In genomic region chr1:153097017-153097675, GRCm38 (mm10) we compare ENCODE assay signal across 26 mouse cellular contexts.
DNase-seq lines count a peak whose midpoint lies in the region; ATAC-seq and TF ChIP-seq lines count a peak whose summit lies in the region.
"Had no signal": no experiment of that assay in that cellular context is flagged by ENCODE, and none has a peak within 500 bp of the region (broad histone marks: within the 10 kb centered on the region; RNA-seq: fewer than 3 reads in every experiment).

No protein-coding gene starts in this region.

- H3K4me1 ChIP-seq in intestine, postnatal 0 days (replicated peaks; ENCODE audit: control insufficient read depth, insufficient read depth, low read length) = no peaks in the 10 kb centered on the region
- H3K4me1 ChIP-seq in intestine, embryonic 16.5 days (ENCODE audit: control insufficient read depth, insufficient read depth, low read length) = peaks cover 8% of the 10 kb centered on the region
- H3K4me1 ChIP-seq in lung, embryonic 15.5 days = peaks cover 69% of the 10 kb centered on the region

- no peak for DNase-seq in lung, postnatal 36 days
- DNase-seq in ES-CJ7 (ENCODE audit: low read depth, low spot score) = peak; percentile 83
- peak; percentile 55 for DNase-seq in ZHBTc4 (ENCODE audit: low read depth, low spot score)
- DNase-seq in urinary bladder, postnatal 4 days (ENCODE audit: low spot score in 2 of 2) = no peak
- DNase-seq: adrenal gland, adult 8-10 months; cerebellum, adult 18-20 months; cerebellum, postnatal 25 days; gastrocnemius, adult 2 months; kidney, adult 18-20 months; thymus, adult 18-20 months; thymus, postnatal 36 days had no signal

- H3K27me3 ChIP-seq in intestine, postnatal 0 days (replicated peaks; ENCODE audit: control insufficient read depth, insufficient read depth, low read length) = no peaks in the 10 kb centered on the region
- H3K27me3 ChIP-seq in intestine, embryonic 16.5 days (replicated peaks; ENCODE audit: control insufficient read depth, insufficient read depth, low read length) = no peaks in the 10 kb centered on the region
- no peaks in the 10 kb centered on the region for H3K27me3 ChIP-seq in lung, embryonic 15.5 days
- H3K27me3 ChIP-seq: limb, embryonic 15.5 days had no signal

- no peak overlapping the region for H3K4me3 ChIP-seq in intestine, postnatal 0 days (ENCODE audit: low read depth, low read length)
- no peak overlapping the region for H3K4me3 ChIP-seq in intestine, embryonic 16.5 days (ENCODE audit: low read length)
- H3K4me3 ChIP-seq in lung, embryonic 15.5 days = no peak overlapping the region
- H3K4me3 ChIP-seq: embryonic facial prominence, embryonic 13.5 days; erythroblast, embryonic 14.5 days; forebrain, embryonic 13.5 days; gastrocnemius, adult 2 months; hindbrain, embryonic 10.5 days; left cerebral cortex, adult 2 months; limb, embryonic 15.5 days; liver, embryonic 15.5 days had no signal

- WGBS in intestine, postnatal 0 days = 92% methylated on average over 6 of the region's 6 CpGs
- WGBS in intestine, embryonic 16.5 days = 89% methylated on average over 6 of the region's 6 CpGs
- WGBS in lung, embryonic 15.5 days = 90% methylated on average over 6 of the region's 6 CpGs

- H3K27ac ChIP-seq in intestine, postnatal 0 days (ENCODE audit: low read depth, low read length) = no peak overlapping the region
- no peak overlapping the region for H3K27ac ChIP-seq in intestine, embryonic 16.5 days (ENCODE audit: low read length)
- H3K27ac ChIP-seq in lung, embryonic 15.5 days = peak overlapping the region; percentile 88
- H3K27ac ChIP-seq: embryonic facial prominence, embryonic 13.5 days; forebrain, embryonic 13.5 days; gastrocnemius, adult 2 months; hindbrain, postnatal 0 days; left cerebral cortex, adult 2 months; limb, embryonic 15.5 days; liver, embryonic 15.5 days; macrophage had no signal

- ATAC-seq in intestine, postnatal 0 days = no peak
- ATAC-seq in intestine, embryonic 16.5 days = no peak
- no peak for ATAC-seq in lung, embryonic 15.5 days (ENCODE audit: borderline replicate concordance, extremely low read depth, low FRiP score, low TSS enrichment)
- ATAC-seq in megakaryocyte-erythroid progenitor cell, adult 5-6 weeks (replicated peaks; ENCODE audit: low FRiP score, low TSS enrichment, poor library complexity, severe bottlenecking) = no peak
- ATAC-seq: forebrain, embryonic 13.5 days; hindbrain, postnatal 0 days had no signal

- peak; percentile 15; the same call in 1 of the 2 replicates for TF ChIP-seq CTCF in intestine, postnatal 0 days (IDR thresholded peaks at IDR 0.05; ENCODE audit: low read depth)

- H3K36me3 ChIP-seq in intestine, postnatal 0 days (ENCODE audit: control insufficient read depth, insufficient read depth) = no peaks in the 10 kb centered on the region
- H3K36me3 ChIP-seq in intestine, embryonic 16.5 days (ENCODE audit: control insufficient read depth, insufficient read depth, low read length) = no peaks in the 10 kb centered on the region
- H3K36me3 ChIP-seq in lung, embryonic 15.5 days = no peaks in the 10 kb centered on the region
- H3K36me3 ChIP-seq: embryonic facial prominence, embryonic 13.5 days; hindbrain, embryonic 10.5 days; limb, embryonic 15.5 days; liver, embryonic 15.5 days had no signal

- no peak overlapping the region for H3K4me2 ChIP-seq in intestine, postnatal 0 days (replicated peaks; ENCODE audit: low read depth)
- H3K4me2 ChIP-seq in intestine, embryonic 16.5 days (ENCODE audit: low read depth, low read length) = no peak overlapping the region
- H3K4me2 ChIP-seq in lung, embryonic 15.5 days = no peak overlapping the region
- H3K4me2 ChIP-seq: embryonic facial prominence, embryonic 13.5 days; forebrain, embryonic 13.5 days; heart, embryonic 11.5 days; limb, embryonic 15.5 days; liver, embryonic 15.5 days; midbrain, embryonic 11.5 days had no signal

- no peak overlapping the region for H3K9ac ChIP-seq in intestine, postnatal 0 days (ENCODE audit: low read depth, low read length)
- H3K9ac ChIP-seq in intestine, embryonic 16.5 days (ENCODE audit: low read depth, low read length) = no peak overlapping the region
- H3K9ac ChIP-seq in lung, embryonic 15.5 days = no peak overlapping the region
- H3K9ac ChIP-seq: embryonic facial prominence, embryonic 13.5 days; forebrain, embryonic 13.5 days; limb, embryonic 15.5 days; liver, embryonic 15.5 days had no signal

- H3K9me3 ChIP-seq in intestine, postnatal 0 days (ENCODE audit: control insufficient read depth) = no peaks in the 10 kb centered on the region
- no peaks in the 10 kb centered on the region for H3K9me3 ChIP-seq in intestine, embryonic 16.5 days (ENCODE audit: control insufficient read depth, low read length)
- no peaks in the 10 kb centered on the region for H3K9me3 ChIP-seq in lung, embryonic 15.5 days
- H3K9me3 ChIP-seq: embryonic facial prominence, embryonic 13.5 days; forebrain, embryonic 13.5 days; hindbrain, embryonic 10.5 days; limb, embryonic 15.5 days; liver, embryonic 15.5 days had no signal

Comparison
In these comparisons a context has a peak if more than half of its experiments do, and no peak if none do; other contexts are left out.
1. DNase-seq: peak in ES-CJ7 (single experiment) and ZHBTc4 (single experiment); none in lung, postnatal 36 days (single experiment) and urinary bladder, postnatal 4 days (0 of 2).